Mouse (Mus musculus) myocyte (in vitro differentiated cells): ENCODE results near the gene Rasal1. TPM values are rescaled to one million over a fixed set of nuclear protein-coding genes. Genes with fewer than 3 reads are reported as not detected.

Source experiments
- H3K27me3 ChIP-seq: one replicate; pipeline ENCODE4 v1.6.1; 2011; ENCODE audit not compliant: control insufficient read depth, insufficient read depth, insufficient read length
- H3K36me3 ChIP-seq: one replicate; pipeline ENCODE4 v1.6.1; 2011; ENCODE audit not compliant: control insufficient read depth, insufficient read depth
- H3K4me2 ChIP-seq: one replicate; pipeline ENCODE4 v1.6.1; 2011; ENCODE audit warnings: low read depth, control low read depth
- H3K4me3 ChIP-seq: one replicate; pipeline ENCODE4 v1.5.1; 2011; ENCODE audit warnings: mild to moderate bottlenecking, control low read depth, moderate library complexity
- H3K79me2 ChIP-seq: one replicate; pipeline ENCODE4 v1.6.1; 2011; ENCODE audit not compliant: control insufficient read depth, insufficient read depth
- H3ac ChIP-seq: one replicate; pipeline ENCODE4 v1.6.1; 2011; ENCODE audit not compliant: control insufficient read depth, insufficient read length
- CEBPB ChIP-seq: IDR thresholded peaks from 2 replicates; pipeline ENCODE4 v1.6.1; 2011; ENCODE audit warnings: mild to moderate bottlenecking, moderate library complexity; ENCODE audit not compliant: poor library complexity, insufficient read depth, severe bottlenecking
- E2F4 ChIP-seq: IDR thresholded peaks from one replicate; pipeline ENCODE4 v1.6.1; 2011; ENCODE audit warnings: mild to moderate bottlenecking, control low read depth, moderate library complexity; ENCODE audit not compliant: insufficient read depth
- MAX ChIP-seq: IDR thresholded peaks from one replicate; pipeline ENCODE4 v1.6.1; 2011; ENCODE audit warnings: low read depth, mild to moderate bottlenecking, control low read depth
- MYOD1 ChIP-seq, 3 experiments: IDR thresholded peaks; one replicate each; pipeline ENCODE4 v1.6.1; 2011; ENCODE audit warnings: control low read depth in 2 of 3, low read depth in 2 of 3, mild to moderate bottlenecking in 2 of 3, moderate library complexity in 1 of 3; ENCODE audit not compliant: insufficient read length in 2 of 3, control insufficient read depth in 1 of 3
- MYOG ChIP-seq, 3 experiments: IDR thresholded peaks; one replicate each; pipeline ENCODE4 v1.6.1; 2011; ENCODE audit warnings: control low read depth in 2 of 3, low read depth in 2 of 3, mild to moderate bottlenecking in 2 of 3; ENCODE audit not compliant: insufficient read length in 2 of 3, control insufficient read depth in 1 of 3, insufficient read depth in 1 of 3
- POLR2A ChIP-seq: IDR thresholded peaks from one replicate; pipeline ENCODE4 v1.6.1; 2011; ENCODE audit warnings: low read depth, mild to moderate bottlenecking, control low read depth, moderate library complexity; ENCODE audit not compliant: insufficient read length
- POLR2AphosphoS2 ChIP-seq: IDR thresholded peaks from one replicate; pipeline ENCODE4 v1.6.1; 2011; ENCODE audit warnings: low read depth, control low read depth; ENCODE audit not compliant: insufficient read length
- REST ChIP-seq: IDR thresholded peaks from one replicate; pipeline ENCODE4 v1.6.1; 2011; ENCODE audit warnings: mild to moderate bottlenecking, control low read depth, moderate library complexity; ENCODE audit not compliant: insufficient read depth, insufficient read length
- SRF ChIP-seq: IDR thresholded peaks from one replicate; pipeline ENCODE4 v1.6.1; 2011; ENCODE audit warnings: low read depth; ENCODE audit not compliant: control insufficient read depth, insufficient read length
- TCF12 ChIP-seq: IDR thresholded peaks from one replicate; pipeline ENCODE4 v1.6.1; 2011; ENCODE audit warnings: mild to moderate bottlenecking, control low read depth; ENCODE audit not compliant: poor library complexity, insufficient read depth, severe bottlenecking
- TCF3 ChIP-seq: IDR thresholded peaks from one replicate; pipeline ENCODE4 v1.6.1; 2011; ENCODE audit warnings: low read depth, control low read depth; ENCODE audit not compliant: insufficient read length
- USF1 ChIP-seq: IDR thresholded peaks from one replicate; pipeline ENCODE4 v1.6.1; 2011; ENCODE audit warnings: low read depth, mild to moderate bottlenecking, control low read depth, moderate library complexity
- polyA plus RNA-seq: library from polyadenylated mRNA; unstranded; fragments of >200 nt; fragmentation: generic; extraction: Trizol; gene quantifications from one replicate; pipeline ENCODE4 v1.2.1, GENCODE M21; 2012; ENCODE audit warnings: missing spikeins

Rasal1 gene
- polyA plus RNA-seq, 1 experiment, result 0.01 TPM

DNA sequence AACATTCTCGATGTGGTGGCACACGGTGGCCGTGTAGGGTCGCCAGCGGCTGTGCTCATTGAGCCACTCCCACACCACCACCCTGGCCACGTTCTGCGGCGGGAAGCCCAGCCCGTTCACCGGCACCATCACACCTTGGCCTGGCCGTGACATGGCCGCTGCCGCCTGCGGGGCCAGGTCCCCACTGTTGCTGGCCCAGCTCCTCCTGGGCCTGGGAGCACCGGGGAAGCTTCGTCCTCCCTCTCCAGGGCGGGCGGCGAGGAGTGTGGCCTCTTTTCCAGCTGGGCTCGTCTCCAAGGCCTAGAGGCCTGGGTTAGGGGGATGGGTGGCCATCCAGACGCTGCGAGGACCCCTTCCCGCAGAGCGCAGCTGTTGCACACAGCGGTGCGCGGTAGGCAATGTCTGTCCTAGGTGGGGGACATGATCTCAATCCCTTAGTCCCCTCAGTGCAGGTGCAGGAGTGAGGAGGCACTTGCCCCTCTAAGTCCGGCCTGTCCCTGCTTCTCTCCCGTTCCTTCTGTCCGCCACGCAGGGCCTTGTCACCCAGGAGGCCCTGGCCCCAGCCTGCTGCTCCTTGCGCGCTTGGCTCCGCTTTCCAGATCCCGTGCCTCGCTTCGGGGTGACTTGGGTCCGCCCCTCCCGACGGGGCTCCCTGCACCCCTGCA lies 61.7 kb downstream of the Rasal1 start:
- no peaks in the 10 kb centered on the region for H3K79me2 ChIP-seq
- H3K36me3 ChIP-seq, result no peaks in the 10 kb centered on the region
- H3K4me3 ChIP-seq, result no peak overlapping the region
- H3K4me2 ChIP-seq, result no peak overlapping the region
- TF ChIP-seq MAX (no peak), USF1 (no peak), REST (no peak), CEBPB (no peak), SRF (no peak), MYOG (IDR thresholded peaks at IDR 0.05; ENCODE audit: control insufficient read depth in 1 of 3, insufficient read depth in 1 of 3, insufficient read length in 2 of 3, low read depth in 2 of 3) (no peak), MYOD1 (IDR thresholded peaks at IDR 0.05; ENCODE audit: control insufficient read depth in 1 of 3, insufficient read length in 2 of 3, low read depth in 2 of 3) (no peak), POLR2AphosphoS2 (no peak), POLR2A (no peak), TCF3 (no peak), TCF12 (no peak), E2F4 (no peak)
- no peak overlapping the region for H3ac ChIP-seq
- H3K27me3 ChIP-seq, result peaks cover 79% of the 10 kb centered on the region

DNA sequence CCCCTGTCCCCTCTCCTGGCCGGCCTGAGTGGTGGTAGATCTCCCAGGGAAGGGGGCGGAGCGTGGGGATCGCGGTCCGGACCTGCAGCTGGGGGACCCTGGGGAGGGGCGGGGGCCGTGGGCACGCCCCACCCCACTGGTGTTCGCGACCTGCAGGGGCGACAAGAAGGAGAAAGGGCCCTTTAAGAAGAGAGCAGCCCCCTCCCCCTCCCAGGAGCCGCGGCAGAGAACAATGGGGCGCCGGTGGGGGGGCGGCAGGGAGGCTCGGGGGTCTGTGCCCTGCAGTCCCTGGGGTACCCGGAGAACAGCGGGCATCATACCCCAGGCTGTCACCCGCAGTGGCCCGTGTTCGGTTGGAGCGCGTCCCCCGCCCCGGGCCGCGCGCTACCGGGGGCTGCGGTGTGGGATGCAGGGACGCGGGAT lies 62.2 kb downstream of the Rasal1 start:
- Histone ChIP-seq H3K79me2 (no peaks in the 10 kb centered on the region), H3K36me3 (no peaks in the 10 kb centered on the region), H3ac (no peak overlapping the region), H3K4me2 (no peak overlapping the region), H3K4me3 (no peak overlapping the region), H3K27me3 (peaks cover 76% of the 10 kb centered on the region)
- no peak for TF ChIP-seq MYOD1 (IDR thresholded peaks at IDR 0.05; ENCODE audit: control insufficient read depth in 1 of 3, insufficient read length in 2 of 3, low read depth in 2 of 3)

DNA sequence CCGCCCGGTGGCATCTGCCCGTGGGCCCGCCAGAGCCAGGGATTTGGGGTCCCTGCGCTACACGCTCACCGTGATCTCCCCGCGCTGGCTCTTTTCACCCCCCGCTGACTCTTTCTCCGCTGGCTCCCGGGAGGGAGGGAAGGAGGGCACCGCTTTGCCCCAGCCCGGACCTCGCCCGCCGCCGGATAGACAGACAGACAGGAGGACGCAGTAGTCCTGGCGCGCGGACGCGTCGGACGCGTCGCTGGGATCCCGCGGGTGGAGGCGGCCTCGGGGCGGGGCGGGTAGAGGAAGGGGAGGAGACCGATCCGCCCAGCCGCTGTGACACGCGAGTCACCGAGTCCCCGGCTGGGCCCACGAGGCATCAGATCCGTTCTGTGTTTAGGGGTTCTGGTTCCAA lies 62.8 kb downstream of the Rasal1 start:
- H3K36me3 ChIP-seq, result no peaks in the 10 kb centered on the region
- peaks cover 76% of the 10 kb centered on the region for H3K27me3 ChIP-seq
- H3K79me2 ChIP-seq, result no peaks in the 10 kb centered on the region
- no peak overlapping the region for H3K4me3 ChIP-seq
- H3K4me2 ChIP-seq, result no peak overlapping the region
- no peak overlapping the region for H3ac ChIP-seq
- TF ChIP-seq E2F4, result no peak
- no peak for TF ChIP-seq POLR2AphosphoS2
- no peak for TF ChIP-seq MYOD1 (IDR thresholded peaks at IDR 0.05; ENCODE audit: control insufficient read depth in 1 of 3, insufficient read length in 2 of 3, low read depth in 2 of 3)
- no peak for TF ChIP-seq TCF12
- no peak for TF ChIP-seq CEBPB
- no peak for TF ChIP-seq MAX
- no peak for TF ChIP-seq SRF
- no peak for TF ChIP-seq POLR2A
- no peak for TF ChIP-seq USF1
- TF ChIP-seq MYOG (IDR thresholded peaks at IDR 0.05; ENCODE audit: control insufficient read depth in 1 of 3, insufficient read depth in 1 of 3, insufficient read length in 2 of 3, low read depth in 2 of 3), result no peak
- TF ChIP-seq TCF3, result no peak
- TF ChIP-seq REST, result no peak

DNA sequence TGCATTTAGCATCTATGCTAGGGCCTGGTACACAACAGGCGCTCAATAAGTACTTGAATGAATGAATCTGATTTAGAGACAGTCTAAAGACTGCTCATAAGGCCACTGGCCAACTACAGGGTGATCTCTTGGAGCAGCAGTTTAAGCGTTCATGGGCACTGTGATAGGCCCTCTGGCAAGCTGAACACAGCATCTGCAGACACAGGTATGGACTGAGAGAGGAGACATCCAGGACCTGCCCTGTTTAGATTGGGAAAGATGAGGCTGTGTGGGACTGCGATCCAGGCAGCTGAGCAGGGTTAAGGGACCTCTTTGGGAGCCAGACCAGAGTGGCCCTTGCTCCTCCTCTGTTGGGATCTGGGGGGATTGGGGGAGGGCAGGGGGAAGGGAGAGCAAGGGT lies 63.2 kb downstream of the Rasal1 start, which contains the start of gene Dtx1:
Dtx1 (minus strand) TSS at position 101 of the 400 bp plus-strand sequence.
- H3K4me3 ChIP-seq, result no peak within 1 kb of the TSS
- H3ac ChIP-seq, result no peak within 1 kb of the TSS
- H3K27me3 ChIP-seq, result peaks cover 75% of the 10 kb centered on the region
- H3K4me2 ChIP-seq, result no peak within 1 kb of the TSS
- TF ChIP-seq MAX (no peak), E2F4 (no peak), MYOG (IDR thresholded peaks at IDR 0.05; ENCODE audit: control insufficient read depth in 1 of 3, insufficient read depth in 1 of 3, insufficient read length in 2 of 3, low read depth in 2 of 3) (no peak), MYOD1 (IDR thresholded peaks at IDR 0.05; ENCODE audit: control insufficient read depth in 1 of 3, insufficient read length in 2 of 3, low read depth in 2 of 3) (no peak), POLR2A (no peak), USF1 (no peak), CEBPB (no peak), SRF (no peak), TCF3 (no peak), TCF12 (no peak), REST (no peak), POLR2AphosphoS2 (no peak)
- no peaks in the 10 kb centered on the region for H3K79me2 ChIP-seq
- no peaks in the 10 kb centered on the region for H3K36me3 ChIP-seq

DNA sequence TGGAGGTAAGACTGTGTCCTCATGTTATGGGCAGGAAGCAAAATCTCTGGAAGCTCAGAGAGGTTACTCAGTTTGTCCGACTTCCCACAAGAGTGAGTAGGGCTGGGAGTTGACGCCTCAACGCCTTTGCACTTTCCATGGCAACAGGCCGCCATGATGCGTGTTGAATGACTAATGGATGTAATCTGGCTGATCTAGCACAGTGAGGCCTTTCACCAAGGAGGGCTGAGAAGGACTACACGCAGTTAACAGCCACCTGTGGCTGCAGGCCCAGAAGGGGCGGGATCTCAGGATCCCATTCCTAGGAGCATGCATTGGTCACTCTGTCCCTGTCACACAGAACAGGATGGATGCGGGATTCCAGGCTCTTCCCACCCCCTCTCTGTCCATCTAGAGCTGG lies 64.1 kb downstream of the Rasal1 start:
- Histone ChIP-seq H3K4me3 (no peak overlapping the region), H3ac (no peak overlapping the region), H3K79me2 (no peaks in the 10 kb centered on the region), H3K27me3 (peaks cover 73% of the 10 kb centered on the region), H3K36me3 (no peaks in the 10 kb centered on the region), H3K4me2 (no peak overlapping the region)
- no peak for TF ChIP-seq MAX
- TF ChIP-seq POLR2A, result no peak
- TF ChIP-seq E2F4, result no peak
- TF ChIP-seq TCF3, result no peak
- no peak for TF ChIP-seq MYOG (IDR thresholded peaks at IDR 0.05; ENCODE audit: control insufficient read depth in 1 of 3, insufficient read depth in 1 of 3, insufficient read length in 2 of 3, low read depth in 2 of 3)
